Mouse (Mus musculus): ENCODE data around the gene Foxo6. TPM values are rescaled to one million over a fixed set of nuclear protein-coding genes. Genes with fewer than 3 reads are reported as not detected.
A peak's percentile ranks its signal among the peaks of the same experiment; 100 is the strongest.

The Foxo6 gene
- polyA plus RNA-seq, 1 experiment, result 0.61 TPM

GRCm38 (mm10) chr4:120289181-120289965 is 2.2 kb upstream of the Foxo6 start:
- Histone ChIP-seq H3K9ac (ENCODE audit: low read depth, poor library complexity, severe bottlenecking) (no peak overlapping the region), H3K4me1 (ENCODE audit: control insufficient read depth, insufficient read depth, low read length) (no peaks in the 10 kb centered on the region), H3K9me3 (replicated peaks; ENCODE audit: control insufficient read depth, insufficient read depth, low read length, poor library complexity, severe bottlenecking) (no peaks in the 10 kb centered on the region), H3K36me3 (ENCODE audit: control insufficient read depth, insufficient read depth, low read length, poor library complexity, severe bottlenecking) (no peaks in the 10 kb centered on the region), H3K4me3 (ENCODE audit: low read depth, low read length) (no peak overlapping the region), H3K27ac (ENCODE audit: insufficient read depth, low read length) (no peak overlapping the region), H3K27me3 (ENCODE audit: control insufficient read depth, insufficient read depth, low read length, poor library complexity, severe bottlenecking) (peaks cover 9% of the 10 kb centered on the region; the same call in 1 of the 2 replicates)
- TF ChIP-seq CTCF (IDR thresholded peaks at IDR 0.05; ENCODE audit: low read depth, low read length) (no peak), EP300 (IDR thresholded peaks at IDR 0.05; ENCODE audit: insufficient read depth, low read depth, low read length) (no peak), POLR2A (IDR thresholded peaks at IDR 0.05; ENCODE audit: insufficient read depth, low read length) (no peak)

GRCm38 (mm10) chr4:120286761-120287241 is 348 bp downstream of the Foxo6 start:
- TF ChIP-seq CTCF (IDR thresholded peaks at IDR 0.05; ENCODE audit: low read depth, low read length), result no peak
- no peak for TF ChIP-seq EP300 (IDR thresholded peaks at IDR 0.05; ENCODE audit: insufficient read depth, low read depth, low read length)
- TF ChIP-seq POLR2A (IDR thresholded peaks at IDR 0.05; ENCODE audit: insufficient read depth, low read length), result no peak
- H3K27me3 ChIP-seq (ENCODE audit: control insufficient read depth, insufficient read depth, low read length, poor library complexity, severe bottlenecking), result peaks cover 15% of the 10 kb centered on the region; the same call in 1 of the 2 replicates
- peaks cover 5% of the 10 kb centered on the region for H3K4me1 ChIP-seq (ENCODE audit: control insufficient read depth, insufficient read depth, low read length)
- H3K36me3 ChIP-seq (ENCODE audit: control insufficient read depth, insufficient read depth, low read length, poor library complexity, severe bottlenecking), result no peaks in the 10 kb centered on the region
- H3K9me3 ChIP-seq (replicated peaks; ENCODE audit: control insufficient read depth, insufficient read depth, low read length, poor library complexity, severe bottlenecking), result no peaks in the 10 kb centered on the region
- peak overlapping the region; percentile 86 for H3K9ac ChIP-seq (ENCODE audit: low read depth, poor library complexity, severe bottlenecking)
- H3K4me3 ChIP-seq (ENCODE audit: low read depth, low read length), result peak overlapping the region; percentile 82
- H3K27ac ChIP-seq (ENCODE audit: insufficient read depth, low read length), result no peak overlapping the region

DNA sequence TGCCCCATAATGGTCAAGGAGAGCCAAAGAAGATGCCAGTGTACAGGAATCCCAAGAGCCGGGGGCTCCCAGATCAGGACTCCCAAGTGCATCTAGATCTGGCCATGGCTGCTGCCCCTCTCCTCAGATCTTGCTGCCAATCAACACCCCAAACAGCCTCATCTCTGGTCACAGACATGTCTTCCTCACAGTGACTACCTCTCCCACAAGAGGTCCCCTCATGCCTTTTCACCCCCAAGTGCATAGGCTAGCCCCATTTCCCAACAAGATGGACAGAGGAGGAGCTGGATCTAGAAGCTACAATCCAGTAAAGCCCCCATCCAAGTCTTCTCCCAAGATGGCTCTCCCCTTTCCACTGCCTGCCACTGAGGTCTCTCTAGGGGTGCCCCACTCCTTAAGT is 1.4 kb downstream of the Foxo6 start:
- Histone ChIP-seq H3K36me3 (ENCODE audit: control insufficient read depth, insufficient read depth, low read length, poor library complexity, severe bottlenecking) (no peaks in the 10 kb centered on the region), H3K4me3 (ENCODE audit: low read depth, low read length) (no peak overlapping the region), H3K27me3 (ENCODE audit: control insufficient read depth, insufficient read depth, low read length, poor library complexity, severe bottlenecking) (peaks cover 15% of the 10 kb centered on the region; the same call in 1 of the 2 replicates), H3K9ac (ENCODE audit: low read depth, poor library complexity, severe bottlenecking) (no peak overlapping the region), H3K27ac (ENCODE audit: insufficient read depth, low read length) (no peak overlapping the region), H3K4me1 (ENCODE audit: control insufficient read depth, insufficient read depth, low read length) (peaks cover 5% of the 10 kb centered on the region), H3K9me3 (replicated peaks; ENCODE audit: control insufficient read depth, insufficient read depth, low read length, poor library complexity, severe bottlenecking) (no peaks in the 10 kb centered on the region)
- TF ChIP-seq CTCF (IDR thresholded peaks at IDR 0.05; ENCODE audit: low read depth, low read length) (no peak), EP300 (IDR thresholded peaks at IDR 0.05; ENCODE audit: insufficient read depth, low read depth, low read length) (no peak), POLR2A (IDR thresholded peaks at IDR 0.05; ENCODE audit: insufficient read depth, low read length) (no peak)

DNA sequence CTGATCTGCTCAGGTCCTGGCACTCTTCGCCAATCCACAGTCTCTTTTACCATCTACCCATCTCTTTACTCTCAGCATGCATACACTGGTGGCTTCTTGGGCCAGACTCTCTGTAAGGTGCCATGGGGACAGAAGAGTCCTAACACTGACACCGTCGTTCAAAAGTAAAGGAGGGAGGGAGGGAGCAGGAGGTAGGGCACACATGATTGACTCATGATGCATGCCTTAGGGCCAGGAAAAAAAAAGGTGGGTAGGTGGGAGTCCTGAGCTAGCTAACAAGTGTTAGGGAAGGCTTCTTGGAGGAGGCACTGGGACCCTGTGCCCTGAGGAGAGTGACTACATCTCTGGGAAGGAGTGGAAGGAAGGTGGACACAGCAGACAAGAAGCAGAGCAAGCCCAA is 1.9 kb downstream of the Foxo6 start:
- Histone ChIP-seq H3K9ac (ENCODE audit: low read depth, poor library complexity, severe bottlenecking) (no peak overlapping the region), H3K27me3 (ENCODE audit: control insufficient read depth, insufficient read depth, low read length, poor library complexity, severe bottlenecking) (peaks cover 15% of the 10 kb centered on the region; the same call in 1 of the 2 replicates), H3K36me3 (ENCODE audit: control insufficient read depth, insufficient read depth, low read length, poor library complexity, severe bottlenecking) (no peaks in the 10 kb centered on the region), H3K4me1 (ENCODE audit: control insufficient read depth, insufficient read depth, low read length) (peaks cover 5% of the 10 kb centered on the region), H3K4me3 (ENCODE audit: low read depth, low read length) (no peak overlapping the region), H3K27ac (ENCODE audit: insufficient read depth, low read length) (no peak overlapping the region), H3K9me3 (replicated peaks; ENCODE audit: control insufficient read depth, insufficient read depth, low read length, poor library complexity, severe bottlenecking) (no peaks in the 10 kb centered on the region)
- TF ChIP-seq CTCF (IDR thresholded peaks at IDR 0.05; ENCODE audit: low read depth, low read length), result no peak
- no peak for TF ChIP-seq POLR2A (IDR thresholded peaks at IDR 0.05; ENCODE audit: insufficient read depth, low read length)
- TF ChIP-seq EP300 (IDR thresholded peaks at IDR 0.05; ENCODE audit: insufficient read depth, low read depth, low read length), result no peak

DNA sequence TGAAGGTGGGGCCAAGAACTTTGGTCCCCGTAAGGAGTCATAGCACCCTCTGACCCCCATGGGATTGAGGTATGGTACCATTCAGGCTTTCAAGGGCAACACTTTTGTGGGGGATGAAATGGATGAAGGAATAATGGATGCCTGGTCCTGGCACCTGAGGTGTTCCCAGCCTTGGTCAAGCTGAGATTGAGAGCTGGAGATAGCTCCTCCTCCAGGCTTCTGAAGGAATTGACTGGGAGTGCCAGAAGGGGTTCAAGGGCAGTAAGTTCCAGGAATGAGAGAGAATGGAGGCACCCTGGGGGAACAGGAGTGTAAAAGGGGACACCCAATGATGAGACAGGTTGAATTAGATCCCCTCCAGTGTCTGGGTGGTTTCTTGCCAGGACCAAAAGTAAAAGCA is 3.0 kb downstream of the Foxo6 start:
- H3K27ac ChIP-seq (ENCODE audit: insufficient read depth, low read length), result no peak overlapping the region
- peaks cover 15% of the 10 kb centered on the region; the same call in 1 of the 2 replicates for H3K27me3 ChIP-seq (ENCODE audit: control insufficient read depth, insufficient read depth, low read length, poor library complexity, severe bottlenecking)
- H3K36me3 ChIP-seq (ENCODE audit: control insufficient read depth, insufficient read depth, low read length, poor library complexity, severe bottlenecking), result no peaks in the 10 kb centered on the region
- no peaks in the 10 kb centered on the region for H3K9me3 ChIP-seq (replicated peaks; ENCODE audit: control insufficient read depth, insufficient read depth, low read length, poor library complexity, severe bottlenecking)
- peaks cover 5% of the 10 kb centered on the region for H3K4me1 ChIP-seq (ENCODE audit: control insufficient read depth, insufficient read depth, low read length)
- H3K9ac ChIP-seq (ENCODE audit: low read depth, poor library complexity, severe bottlenecking), result no peak overlapping the region
- TF ChIP-seq CTCF (IDR thresholded peaks at IDR 0.05; ENCODE audit: low read depth, low read length), result peak; percentile 16
- no peak for TF ChIP-seq EP300 (IDR thresholded peaks at IDR 0.05; ENCODE audit: insufficient read depth, low read depth, low read length)
- no peak for TF ChIP-seq POLR2A (IDR thresholded peaks at IDR 0.05; ENCODE audit: insufficient read depth, low read length)
- no peak overlapping the region for H3K4me3 ChIP-seq (ENCODE audit: low read depth, low read length)

GRCm38 (mm10) chr4:120283141-120283540 is 4.0 kb downstream of the Foxo6 start:
- Histone ChIP-seq H3K36me3 (ENCODE audit: control insufficient read depth, insufficient read depth, low read length, poor library complexity, severe bottlenecking) (no peaks in the 10 kb centered on the region), H3K9ac (ENCODE audit: low read depth, poor library complexity, severe bottlenecking) (peak overlapping the region; percentile 59), H3K27ac (ENCODE audit: insufficient read depth, low read length) (no peak overlapping the region), H3K9me3 (replicated peaks; ENCODE audit: control insufficient read depth, insufficient read depth, low read length, poor library complexity, severe bottlenecking) (no peaks in the 10 kb centered on the region), H3K27me3 (ENCODE audit: control insufficient read depth, insufficient read depth, low read length, poor library complexity, severe bottlenecking) (peaks cover 15% of the 10 kb centered on the region; the same call in 1 of the 2 replicates), H3K4me3 (ENCODE audit: low read depth, low read length) (peak overlapping the region; percentile 45; the same call in 1 of the 2 replicates), H3K4me1 (ENCODE audit: control insufficient read depth, insufficient read depth, low read length) (peaks cover 5% of the 10 kb centered on the region)
- TF ChIP-seq EP300 (IDR thresholded peaks at IDR 0.05; ENCODE audit: insufficient read depth, low read depth, low read length) (0 out of 2 replicates have a peak, but pooled peaks have one; percentile 27), CTCF (IDR thresholded peaks at IDR 0.05; ENCODE audit: low read depth, low read length) (no peak), POLR2A (IDR thresholded peaks at IDR 0.05; ENCODE audit: insufficient read depth, low read length) (no peak)
